Mouse (Mus musculus) hindbrain, postnatal 0 days (tissue): ENCODE results near the gene Gpr158. TPM values are rescaled to one million over a fixed set of nuclear protein-coding genes. Genes with fewer than 3 reads are reported as not detected.

Source experiments
- ATAC-seq: fragments of 200-750 bp; cut with Nextera tagmentation; 2 replicates; pipeline ENCODE4 v1.8.0; 2017; ENCODE audit warnings: mild to moderate bottlenecking, moderate TSS enrichment, moderate library complexity
- DNase-seq: peaks from one replicate; pipeline ENCODE4 v3.0.0-alpha.2; 2015; ENCODE audit warnings: low spot score
- H3K27ac ChIP-seq: fragments of 300-500 bp; sonication (generic); 2 replicates; pipeline ENCODE4 v1.5.1; 2014; ENCODE audit warnings: mild to moderate bottlenecking
- H3K27me3 ChIP-seq: fragments of 300-500 bp; sonication (generic); 2 replicates; pipeline ENCODE4 v1.6.1; 2014; ENCODE audit warnings: low read length, mixed read lengths; ENCODE audit not compliant: insufficient read depth
- H3K36me3 ChIP-seq: fragments of 300-500 bp; sonication (generic); 2 replicates; pipeline ENCODE4 v1.6.1; 2014; ENCODE audit warnings: low read length, mixed read lengths; ENCODE audit not compliant: insufficient read depth
- H3K4me1 ChIP-seq: fragments of 300-500 bp; sonication (generic); 2 replicates; pipeline ENCODE4 v1.6.1; 2014; ENCODE audit warnings: antibody characterized with exemption, low read length, mixed read lengths; ENCODE audit not compliant: insufficient read depth
- H3K4me2 ChIP-seq: fragments of 300-500 bp; sonication (generic); 2 replicates; pipeline ENCODE4 v1.6.1; 2014; ENCODE audit warnings: low read depth, mild to moderate bottlenecking, low read length, moderate library complexity, mixed read lengths
- H3K4me3 ChIP-seq: fragments of 300-500 bp; sonication (generic); 2 replicates; pipeline ENCODE4 v1.5.1; 2014; ENCODE audit warnings: low read length
- H3K9ac ChIP-seq: fragments of 300-500 bp; sonication (generic); replicated peaks from 2 replicates; pipeline ENCODE4 v1.6.1; 2014; ENCODE audit warnings: mild to moderate bottlenecking, low read length, moderate library complexity, mixed read lengths
- H3K9me3 ChIP-seq: fragments of 300-500 bp; sonication (generic); 2 replicates; pipeline ENCODE4 v1.6.1; 2016; ENCODE audit warnings: low read length, mixed read lengths
- CTCF ChIP-seq: IDR thresholded peaks from 2 replicates; pipeline ENCODE4 v1.5.1; 2016; ENCODE audit warnings: antibody characterized with exemption, control low read depth, low read depth
- WGBS: fragments of 180-500 bp; shearing (Covaris S2); extraction: QIAGEN DNeasy Blood & Tissue Kit; methylation state at CpG from one replicate; pipeline ENCODE4 v1.1.7; 2014; 5-methylcytosine and 5-hydroxymethylcytosine counted together
- polyA plus RNA-seq: library from polyadenylated mRNA; unstranded; fragments of >200 nt; fragmentation: Nextera tagmentation; extraction: Ambion mirVana; gene quantifications from 2 replicates; pipeline ENCODE4 v1.2.1, GENCODE M21; 2015
- total RNA-seq: library from RNA; depleted of rRNA; stranded (reverse); fragments of >200 nt; gene quantifications from 2 replicates; pipeline ENCODE4 v1.2.3, GENCODE M21; 2014; rRNA removed

Gene Gpr158
- total and polyA plus RNA-seq, 2 experiments from 2014 or later: 3.6 to 22.0 TPM

- no peak overlapping the region for H3K27ac ChIP-seq
- ATAC-seq (no peak; the same call in 1 of the 2 replicates), DNase-seq (no peak)
- no peak overlapping the region for H3K9ac ChIP-seq
- no peaks in the 10 kb centered on the region for H3K36me3 ChIP-seq
- H3K4me3 ChIP-seq: no peak overlapping the region
- TF ChIP-seq CTCF: no peak
- H3K4me1 ChIP-seq: no peaks in the 10 kb centered on the region
- H3K27me3 ChIP-seq: no peaks in the 10 kb centered on the region
- H3K4me2 ChIP-seq: no peak overlapping the region
- H3K9me3 ChIP-seq: no peaks in the 10 kb centered on the region
Observed at GRCm38 (mm10) chr2:21800045-21800444, 432.7 kb downstream of the Gpr158 start.

- no peaks in the 10 kb centered on the region for H3K27me3 ChIP-seq
- H3K9ac ChIP-seq: no peak overlapping the region
- H3K9me3 ChIP-seq: no peaks in the 10 kb centered on the region
- no peak overlapping the region for H3K4me3 ChIP-seq
- H3K36me3 ChIP-seq: no peaks in the 10 kb centered on the region
- DNase-seq: no peak
- no peaks in the 10 kb centered on the region for H3K4me1 ChIP-seq
- H3K4me2 ChIP-seq: no peak overlapping the region
- no peak for ATAC-seq
- no peak overlapping the region for H3K27ac ChIP-seq
- no peak for TF ChIP-seq CTCF
- WGBS: 87% methylated on average over 2 of the region's 2 CpGs
Observed at GRCm38 (mm10) chr2:21808510-21808909, 441.2 kb downstream of the Gpr158 start.

- H3K9ac ChIP-seq: no peak overlapping the region
- H3K36me3 ChIP-seq: no peaks in the 10 kb centered on the region
- DNase-seq: no peak
- TF ChIP-seq CTCF: no peak
- H3K4me1 ChIP-seq: no peaks in the 10 kb centered on the region
- no peak overlapping the region for H3K4me3 ChIP-seq
- no peaks in the 10 kb centered on the region for H3K9me3 ChIP-seq
- H3K4me2 ChIP-seq: no peak overlapping the region
- ATAC-seq: no peak
- no peaks in the 10 kb centered on the region for H3K27me3 ChIP-seq
- WGBS: 43% methylated on average over 4 of the region's 4 CpGs
- H3K27ac ChIP-seq: no peak overlapping the region
Observed at GRCm38 (mm10) chr2:21810431-21810830, 443.1 kb downstream of the Gpr158 start.

GRCm38 (mm10) chr2:21864061-21864460 lies 496.7 kb downstream of the Gpr158 start:
- H3K4me2 ChIP-seq: no peak overlapping the region
- no peaks in the 10 kb centered on the region for H3K9me3 ChIP-seq
- H3K4me1 ChIP-seq: no peaks in the 10 kb centered on the region
- H3K9ac ChIP-seq: no peak overlapping the region
- ATAC-seq (no peak), DNase-seq (no peak)
- no peaks in the 10 kb centered on the region for H3K27me3 ChIP-seq
- no peak for TF ChIP-seq CTCF
- H3K4me3 ChIP-seq: no peak overlapping the region
- no peak overlapping the region for H3K27ac ChIP-seq
- H3K36me3 ChIP-seq: no peaks in the 10 kb centered on the region

Other genes with a start within 250 kb of the Gpr158 start
- gene Enkur, start 162.2 kb upstream of the Gpr158 start, total RNA-seq: 0.68 and 1.8 TPM in 2 replicates
- 6.4 and 7.5 TPM in 2 replicates for gene Enkur, start 162.2 kb upstream of the Gpr158 start, polyA plus RNA-seq
- 11.2 and 16.2 TPM in 2 replicates for gene Thnsl1, start 161.8 kb upstream of the Gpr158 start, total RNA-seq
- gene Thnsl1, start 161.8 kb upstream of the Gpr158 start, polyA plus RNA-seq: 15.6 and 17.5 TPM in 2 replicates